Mouse (Mus musculus): Measurements from ENCODE around the gene Klhl4. TPM values are rescaled to one million over a fixed set of nuclear protein-coding genes. Genes with fewer than 3 reads are reported as not detected.

Gene Klhl4
- 7.4 and 8.2 TPM in 2 replicates for polyA plus RNA-seq (2015; fragmentation: Nextera tagmentation; extraction: Ambion mirVana)

- peak within 1 kb of the TSS; percentile 48 for H3K4me2 ChIP-seq
- ATAC-seq (replicated peaks), result peak; percentile 94
- H3K4me3 ChIP-seq, result peak within 1 kb of the TSS; percentile 36
- H3K9ac ChIP-seq, result peak within 1 kb of the TSS; percentile 37; the same call in 1 of the 2 replicates
- H3K27me3 ChIP-seq (replicated peaks), result no peaks in the 10 kb centered on the region
- H3K4me1 ChIP-seq, result no peaks in the 10 kb centered on the region
- H3K9me3 ChIP-seq, result no peaks in the 10 kb centered on the region
- WGBS, result 31% methylated on average over 14 of the region's 14 CpGs
- H3K36me3 ChIP-seq (replicated peaks), result no peaks in the 10 kb centered on the region
- H3K27ac ChIP-seq, result 0 out of 2 replicates have a peak within 1 kb of the TSS, but pooled peaks have one; percentile 32
These were observed at the start of gene Klhl4 for GRCm38 (mm10) chrX:114473782-114474731. TSS of gene Klhl4 (plus strand) at chrX:114474333.

- no peak overlapping the region for H3K4me3 ChIP-seq
- no peak overlapping the region for H3K4me2 ChIP-seq
- H3K9me3 ChIP-seq, result no peaks in the 10 kb centered on the region
- H3K27ac ChIP-seq, result no peak overlapping the region
- ATAC-seq (replicated peaks), result no peak
- no peaks in the 10 kb centered on the region for H3K4me1 ChIP-seq
- H3K36me3 ChIP-seq (replicated peaks), result no peaks in the 10 kb centered on the region
- H3K9ac ChIP-seq, result no peak overlapping the region
- H3K27me3 ChIP-seq (replicated peaks), result no peaks in the 10 kb centered on the region
These were observed 10.0 kb downstream of the Klhl4 start for GRCm38 (mm10) chrX:114484153-114484552.

GRCm38 (mm10) chrX:114486691-114487090 lies 12.6 kb downstream of the Klhl4 start:
- Histone ChIP-seq H3K36me3 (replicated peaks) (no peaks in the 10 kb centered on the region), H3K9ac (no peak overlapping the region), H3K4me2 (no peak overlapping the region), H3K9me3 (no peaks in the 10 kb centered on the region), H3K27me3 (replicated peaks) (no peaks in the 10 kb centered on the region), H3K27ac (no peak overlapping the region), H3K4me3 (no peak overlapping the region), H3K4me1 (no peaks in the 10 kb centered on the region)
- no peak for ATAC-seq (replicated peaks)

- H3K4me1 ChIP-seq, result no peaks in the 10 kb centered on the region
- H3K4me2 ChIP-seq, result no peak overlapping the region; the same call in 1 of the 2 replicates
- no peak for ATAC-seq (replicated peaks)
- no peaks in the 10 kb centered on the region for H3K27me3 ChIP-seq (replicated peaks)
- H3K27ac ChIP-seq, result no peak overlapping the region
- no peaks in the 10 kb centered on the region for H3K36me3 ChIP-seq (replicated peaks)
- H3K4me3 ChIP-seq, result no peak overlapping the region
- H3K9me3 ChIP-seq, result no peaks in the 10 kb centered on the region
- 33% methylated on average over 3 of the region's 3 CpGs for WGBS
- no peak overlapping the region for H3K9ac ChIP-seq
These were observed 84.0 kb downstream of the Klhl4 start for GRCm38 (mm10) chrX:114558141-114558540.

- Histone ChIP-seq H3K27ac (no peak overlapping the region), H3K4me1 (no peaks in the 10 kb centered on the region), H3K9ac (no peak overlapping the region), H3K9me3 (no peaks in the 10 kb centered on the region), H3K4me2 (no peak overlapping the region), H3K27me3 (replicated peaks) (no peaks in the 10 kb centered on the region), H3K36me3 (replicated peaks) (no peaks in the 10 kb centered on the region), H3K4me3 (no peak overlapping the region)
- no peak for ATAC-seq (replicated peaks)
- WGBS, result 46% methylated on average over 1 of the region's 1 CpGs
These were observed 108.2 kb downstream of the Klhl4 start for GRCm38 (mm10) chrX:114582311-114582710.

Data from midbrain, embryonic 15.5 days (tissue).